Mouse (Mus musculus): ENCODE results near the gene Ifi35. TPM values are rescaled to one million over a fixed set of nuclear protein-coding genes. Genes with fewer than 3 reads are reported as not detected.

Ifi35 gene
- polyA plus RNA-seq, 1 experiment from 2014 or later = 4.0 TPM

Small RNAs within 50 kb of the gene (microRNA-seq; reads per million reads assigned to microRNA genes)
- gene Mir6929 = not detected

Other genes starting within 250 kb of the Ifi35 start
- 27.4 and 30.7 TPM in 2 replicates for gene Ezh1, start 221.9 kb upstream of the Ifi35 start, polyA plus RNA-seq (2015; fragmentation: Nextera tagmentation; extraction: Ambion mirVana)
- gene Ramp2, start 202.4 kb upstream of the Ifi35 start, polyA plus RNA-seq (2015; fragmentation: Nextera tagmentation; extraction: Ambion mirVana) = 86.5 and 103 TPM in 2 replicates
- gene Vps25, start 194.7 kb upstream of the Ifi35 start, polyA plus RNA-seq (2015; fragmentation: Nextera tagmentation; extraction: Ambion mirVana) = 123 and 124 TPM in 2 replicates
- 7.7 and 10.7 TPM in 2 replicates for gene Wnk4, start 187.8 kb upstream of the Ifi35 start, polyA plus RNA-seq (2015; fragmentation: Nextera tagmentation; extraction: Ambion mirVana)
- 0.93 and 1.3 TPM in 2 replicates for gene Cntd1, start 169.4 kb upstream of the Ifi35 start, polyA plus RNA-seq (2015; fragmentation: Nextera tagmentation; extraction: Ambion mirVana)
- gene Coa3, start 169.3 kb upstream of the Ifi35 start, polyA plus RNA-seq (2015; fragmentation: Nextera tagmentation; extraction: Ambion mirVana) = 202 and 204 TPM in 2 replicates
- gene Becn1, start 146.1 kb upstream of the Ifi35 start, polyA plus RNA-seq (2015; fragmentation: Nextera tagmentation; extraction: Ambion mirVana) = 183 and 186 TPM in 2 replicates
- 115 and 120 TPM in 2 replicates for gene Psme3, start 132.2 kb upstream of the Ifi35 start, polyA plus RNA-seq (2015; fragmentation: Nextera tagmentation; extraction: Ambion mirVana)
- 2.2 and 2.9 TPM in 2 replicates for gene Aoc2, start 123.3 kb upstream of the Ifi35 start, polyA plus RNA-seq (2015; fragmentation: Nextera tagmentation; extraction: Ambion mirVana)
- 0.06 TPM in 1 of 2 replicates, not detected in the other for gene Aoc3, start 117.8 kb upstream of the Ifi35 start, polyA plus RNA-seq (2015; fragmentation: Nextera tagmentation; extraction: Ambion mirVana)
- not detected in 2 replicates for gene G6pc, start 80.8 kb upstream of the Ifi35 start, polyA plus RNA-seq (2015; fragmentation: Nextera tagmentation; extraction: Ambion mirVana)
- 103 and 108 TPM in 2 replicates for gene Aarsd1, start 30.8 kb upstream of the Ifi35 start, polyA plus RNA-seq (2015; fragmentation: Nextera tagmentation; extraction: Ambion mirVana)
- 8.3 and 8.7 TPM in 2 replicates for gene Gm27029, start 23.6 kb upstream of the Ifi35 start, polyA plus RNA-seq (2015; fragmentation: Nextera tagmentation; extraction: Ambion mirVana)
- 31.7 and 34.9 TPM in 2 replicates for gene Rundc1, start 23.3 kb upstream of the Ifi35 start, polyA plus RNA-seq (2015; fragmentation: Nextera tagmentation; extraction: Ambion mirVana)
- gene Ptges3l, start 23.1 kb upstream of the Ifi35 start, polyA plus RNA-seq (2015; fragmentation: Nextera tagmentation; extraction: Ambion mirVana) = 1.7 and 2.0 TPM in 2 replicates
- gene Rpl27, start 6.1 kb upstream of the Ifi35 start, polyA plus RNA-seq (2015; fragmentation: Nextera tagmentation; extraction: Ambion mirVana) = 197 and 212 TPM in 2 replicates
- gene Rnd2, start 16.6 kb downstream of the Ifi35 start, polyA plus RNA-seq (2015; fragmentation: Nextera tagmentation; extraction: Ambion mirVana) = 68.3 and 77.4 TPM in 2 replicates
- 128 and 133 TPM in 2 replicates for gene Vat1, start 17.8 kb downstream of the Ifi35 start, polyA plus RNA-seq (2015; fragmentation: Nextera tagmentation; extraction: Ambion mirVana)
- gene Brca1, start 103.5 kb downstream of the Ifi35 start, polyA plus RNA-seq (2015; fragmentation: Nextera tagmentation; extraction: Ambion mirVana) = 1.5 and 2.8 TPM in 2 replicates
- gene Nbr1, start 103.7 kb downstream of the Ifi35 start, polyA plus RNA-seq (2015; fragmentation: Nextera tagmentation; extraction: Ambion mirVana) = 102 and 103 TPM in 2 replicates
- 3.1 and 4.5 TPM in 2 replicates for gene Tmem106a, start 133.8 kb downstream of the Ifi35 start, polyA plus RNA-seq (2015; fragmentation: Nextera tagmentation; extraction: Ambion mirVana)
- gene Gm11634, start 150.8 kb downstream of the Ifi35 start, polyA plus RNA-seq (2015; fragmentation: Nextera tagmentation; extraction: Ambion mirVana) = not detected in 2 replicates
- 11.1 and 13.2 TPM in 2 replicates for gene Rdm1, start 178.8 kb downstream of the Ifi35 start, polyA plus RNA-seq (2015; fragmentation: Nextera tagmentation; extraction: Ambion mirVana)
- 5.0 and 7.8 TPM in 2 replicates for gene Arl4d, start 217.1 kb downstream of the Ifi35 start, polyA plus RNA-seq (2015; fragmentation: Nextera tagmentation; extraction: Ambion mirVana)

Data from midbrain, embryonic 15.5 days (tissue).